Mouse (Mus musculus) gastrocnemius, postnatal 25 days (tissue): Measurements from ENCODE around the gene Gnb5. TPM values are rescaled to one million over a fixed set of nuclear protein-coding genes. Genes with fewer than 3 reads are reported as not detected.

Source experiments
- DNase-seq: peaks from one replicate; pipeline ENCODE4 v3.0.0; 2022
- long read RNA-seq, 2 experiments: library from polyadenylated mRNA; stranded (forward); transcript quantifications; one replicate each; pipeline ENCODE4 v2.0.0; 2021
- total RNA-seq, 2 experiments: library from RNA; stranded (reverse); gene quantifications; 1 replicate in 1 of 2; 2 replicates in 1 of 2; pipeline ENCODE4 v1.2.3; 2021

The Gnb5 gene
- 10 to 100 TPM; 11.6 to 16.9 TPM for total RNA-seq
- long read RNA-seq, experiment 1, transcript Gnb5-206 (11 exons, 2,105 nt), result major isoform, 14 of 18 reads
- long read RNA-seq, experiment 1, partial matches to known transcripts, result 1 of 18 reads
- long read RNA-seq, experiment 1, other reads (novel, unspliced or antisense), result 3 of 18 reads
- long read RNA-seq, experiment 2, transcript Gnb5-206 (11 exons, 2,105 nt), result major isoform, 27 of 31 reads
- long read RNA-seq, experiment 2, partial matches to known transcripts, result 2 of 31 reads
- long read RNA-seq, experiment 2, other reads (novel, unspliced or antisense), result 2 of 31 reads

- DNase-seq, result no peak
Observed at GRCm38 (mm10) chr9:75306126-75306898, at the start of gene Gnb5. Gnb5 (plus strand) TSS chr9:75306288.

GRCm38 (mm10) chr9:75258792-75259191 lies 47.3 kb upstream of the Gnb5 start:
- DNase-seq, result no peak

- DNase-seq, result no peak
Observed at GRCm38 (mm10) chr9:75259656-75260055, 46.4 kb upstream of the Gnb5 start.

GRCm38 (mm10) chr9:75261332-75261872 lies 44.7 kb upstream of the Gnb5 start:
- no peak for DNase-seq

- DNase-seq, result no peak
Observed at GRCm38 (mm10) chr9:75262235-75262826, 43.8 kb upstream of the Gnb5 start.

GRCm38 (mm10) chr9:75264008-75264718 lies 41.9 kb upstream of the Gnb5 start:
- DNase-seq, result no peak

- DNase-seq, result no peak
Observed at GRCm38 (mm10) chr9:75267147-75267546, 38.9 kb upstream of the Gnb5 start.

GRCm38 (mm10) chr9:75270382-75270781 lies 35.7 kb upstream of the Gnb5 start:
- DNase-seq, result no peak

GRCm38 (mm10) chr9:75271539-75271938 lies 34.5 kb upstream of the Gnb5 start:
- DNase-seq, result no peak

GRCm38 (mm10) chr9:75273646-75274045 lies 32.4 kb upstream of the Gnb5 start:
- no peak for DNase-seq

- DNase-seq, result no peak
Observed at GRCm38 (mm10) chr9:75274486-75274885, 31.6 kb upstream of the Gnb5 start.

GRCm38 (mm10) chr9:75275051-75275450 lies 31.0 kb upstream of the Gnb5 start:
- no peak for DNase-seq

GRCm38 (mm10) chr9:75280814-75281213 lies 25.3 kb upstream of the Gnb5 start:
- peak; percentile 25 for DNase-seq

GRCm38 (mm10) chr9:75282179-75282578 lies 23.9 kb upstream of the Gnb5 start:
- DNase-seq, result no peak

- DNase-seq, result peak; percentile 36
Observed at GRCm38 (mm10) chr9:75282830-75283229, 23.3 kb upstream of the Gnb5 start.

GRCm38 (mm10) chr9:75283636-75284035 lies 22.5 kb upstream of the Gnb5 start:
- DNase-seq, result no peak

- no peak for DNase-seq
Observed at GRCm38 (mm10) chr9:75285363-75285762, 20.7 kb upstream of the Gnb5 start.

GRCm38 (mm10) chr9:75287636-75288035 lies 18.5 kb upstream of the Gnb5 start:
- DNase-seq, result no peak

GRCm38 (mm10) chr9:75289545-75289944 lies 16.5 kb upstream of the Gnb5 start:
- no peak for DNase-seq

- no peak for DNase-seq
Observed at GRCm38 (mm10) chr9:75299342-75299741, 6.7 kb upstream of the Gnb5 start.

- no peak for DNase-seq
Observed at GRCm38 (mm10) chr9:75303033-75303432, 3.1 kb upstream of the Gnb5 start.

- DNase-seq, result no peak
Observed at GRCm38 (mm10) chr9:75303701-75304261, 2.3 kb upstream of the Gnb5 start.
